In the genomic region with DNA sequence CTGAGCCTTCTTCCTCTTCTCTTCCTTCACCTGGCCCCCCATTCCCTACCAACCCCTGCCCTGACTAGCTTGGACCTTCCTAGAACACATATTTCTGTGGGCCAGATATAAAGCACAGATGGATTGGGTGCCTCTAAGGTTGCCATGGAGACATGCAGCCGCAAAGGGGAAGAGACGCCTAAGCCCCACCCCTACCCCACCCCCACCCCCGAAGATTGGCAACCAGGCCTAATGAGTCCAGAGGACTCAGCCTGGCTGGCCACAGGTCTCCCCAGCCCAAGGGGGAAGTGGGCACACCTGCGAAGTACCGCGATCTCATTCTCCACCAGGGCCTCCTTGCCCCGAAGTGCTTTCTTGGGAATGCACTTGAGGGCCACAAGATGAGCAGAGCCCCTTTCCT, we compare ENCODE assay signal across 15 mouse cellular contexts. TPM values are rescaled to one million over a fixed set of nuclear protein-coding genes. Genes with fewer than 3 reads are reported as not detected.
A peak's percentile ranks its signal among the peaks of the same experiment; 100 is the strongest.
DNase-seq lines count a peak whose midpoint lies in the region; ATAC-seq and TF ChIP-seq lines count a peak whose summit lies in the region.
"Had no signal": no experiment of that assay in that cellular context is flagged by ENCODE, and none has a peak within 500 bp of the region (broad histone marks: within the 10 kb centered on the region; RNA-seq: fewer than 3 reads in every experiment).

No protein-coding gene starts in this region.

- 57% methylated on average over 7 of the region's 7 CpGs for WGBS in limb, embryonic 12.5 days
- WGBS in limb, embryonic 10.5 days = 43% methylated on average over 7 of the region's 7 CpGs
- 38% methylated on average over 7 of the region's 7 CpGs for WGBS in forebrain, embryonic 16.5 days
- 56% methylated on average over 5 of the region's 7 CpGs for WGBS in stomach, postnatal 0 days

- H3K27me3 ChIP-seq in limb, embryonic 12.5 days = peaks cover 28% of the 10 kb centered on the region
- H3K27me3 ChIP-seq in limb, embryonic 10.5 days (ENCODE audit: low read depth, poor library complexity, severe bottlenecking) = peaks cover 77% of the 10 kb centered on the region
- no peaks in the 10 kb centered on the region; the same call in 1 of the 2 replicates for H3K27me3 ChIP-seq in forebrain, embryonic 16.5 days (replicated peaks; ENCODE audit: control insufficient read depth, insufficient read depth, low read length)
- H3K27me3 ChIP-seq in stomach, postnatal 0 days (ENCODE audit: control insufficient read depth, insufficient read depth, low read length) = no peaks in the 10 kb centered on the region

- 0 out of 2 replicates have a peak, but pooled peaks cover 4% of the 10 kb centered on the region for H3K4me1 ChIP-seq in limb, embryonic 12.5 days (replicated peaks)
- peaks cover 15% of the 10 kb centered on the region for H3K4me1 ChIP-seq in limb, embryonic 10.5 days
- peaks cover 10% of the 10 kb centered on the region for H3K4me1 ChIP-seq in forebrain, embryonic 16.5 days (replicated peaks; ENCODE audit: control insufficient read depth, insufficient read depth, low read length)
- H3K4me1 ChIP-seq in stomach, postnatal 0 days (replicated peaks; ENCODE audit: control insufficient read depth, insufficient read depth) = no peaks in the 10 kb centered on the region

- TF ChIP-seq CTCF in stomach, postnatal 0 days (IDR thresholded peaks at IDR 0.05; ENCODE audit: low read depth) = no peak

- TF ChIP-seq EP300 in stomach, postnatal 0 days (optimal IDR thresholded peaks at IDR 0.05) = no peak

- H3K27ac ChIP-seq in limb, embryonic 12.5 days = no peak overlapping the region
- H3K27ac ChIP-seq in limb, embryonic 10.5 days = no peak overlapping the region
- H3K27ac ChIP-seq in forebrain, embryonic 16.5 days (ENCODE audit: low read length) = no peak overlapping the region
- no peak overlapping the region for H3K27ac ChIP-seq in stomach, postnatal 0 days (replicated peaks)

- no peak for ATAC-seq in limb, embryonic 12.5 days (ENCODE audit: insufficient number of reproducible peaks, insufficient read depth, low FRiP score, low TSS enrichment, low read depth)
- ATAC-seq in forebrain, embryonic 16.5 days = no peak
- ATAC-seq in megakaryocyte, adult 5-6 weeks (ENCODE audit: poor library complexity, severe bottlenecking) = peak; percentile 50
- ATAC-seq in stomach, postnatal 0 days (ENCODE audit: low FRiP score, low TSS enrichment) = no peak
- ATAC-seq: activated CD4-positive, CD25-positive, alpha-beta regulatory T cell, adult 4 months; CD4-positive, CD25-positive, alpha-beta regulatory T cell, adult 4 months had no signal

- H3K9ac ChIP-seq in limb, embryonic 12.5 days (replicated peaks) = no peak overlapping the region
- no peak overlapping the region for H3K9ac ChIP-seq in forebrain, embryonic 16.5 days (replicated peaks; ENCODE audit: low read depth, low read length)
- H3K9ac ChIP-seq in stomach, postnatal 0 days (ENCODE audit: low read length) = no peak overlapping the region

- no peaks in the 10 kb centered on the region for H3K36me3 ChIP-seq in limb, embryonic 12.5 days
- H3K36me3 ChIP-seq in limb, embryonic 10.5 days = no peaks in the 10 kb centered on the region
- no peaks in the 10 kb centered on the region for H3K36me3 ChIP-seq in forebrain, embryonic 16.5 days (ENCODE audit: control insufficient read depth, insufficient read depth)
- H3K36me3 ChIP-seq in stomach, postnatal 0 days (ENCODE audit: control insufficient read depth, insufficient read depth, low read length) = no peaks in the 10 kb centered on the region

- H3K4me3 ChIP-seq in limb, embryonic 12.5 days (replicated peaks) = no peak overlapping the region
- H3K4me3 ChIP-seq in limb, embryonic 10.5 days = no peak overlapping the region
- peak overlapping the region; percentile 56 for H3K4me3 ChIP-seq in forebrain, embryonic 16.5 days (replicated peaks; ENCODE audit: low read length)
- no peak overlapping the region for H3K4me3 ChIP-seq in stomach, postnatal 0 days (ENCODE audit: low read depth, low read length)
- H3K4me3 ChIP-seq: megakaryocyte, embryonic 14.5 days had no signal

- no peak for DNase-seq in limb, embryonic 10.5 days (ENCODE audit: low spot score)
- peak; percentile 11 for DNase-seq in stomach, postnatal 0 days (ENCODE audit: low spot score)
- DNase-seq in gastrocnemius, adult 8-10 months (ENCODE audit: low spot score in 2 of 2) = no peak
- DNase-seq in thymus, postnatal 0 days (ENCODE audit: low spot score) = no peak
- DNase-seq: adrenal gland, postnatal 36 days; kidney, adult 11 months; kidney, postnatal 25 days; lung, adult 18-20 months had no signal

- H3K4me2 ChIP-seq in limb, embryonic 12.5 days = 0 out of 2 replicates have a peak overlapping the region, but pooled peaks have one; percentile 71
- H3K4me2 ChIP-seq in forebrain, embryonic 16.5 days (ENCODE audit: low read length) = peak overlapping the region; percentile 67
- no peak overlapping the region for H3K4me2 ChIP-seq in stomach, postnatal 0 days (replicated peaks; ENCODE audit: low read depth)

- H3K9me3 ChIP-seq in limb, embryonic 12.5 days = no peaks in the 10 kb centered on the region
- no peaks in the 10 kb centered on the region for H3K9me3 ChIP-seq in limb, embryonic 10.5 days (replicated peaks)
- no peaks in the 10 kb centered on the region for H3K9me3 ChIP-seq in forebrain, embryonic 16.5 days (ENCODE audit: control insufficient read depth, low read length)
- no peaks in the 10 kb centered on the region for H3K9me3 ChIP-seq in stomach, postnatal 0 days (ENCODE audit: control insufficient read depth, low read length)

RNA-seq across cellular contexts. Expression of gene Pnck, which starts 1.5 kb away (rescaled TPM):
- polyA plus RNA-seq in limb, embryonic 12.5 days (2016; fragmentation: Nextera tagmentation; extraction: Ambion mirVana) = 18.0 and 19.3 TPM in 2 replicates
- 3.7 and 7.7 TPM in 2 replicates for polyA plus RNA-seq in limb, embryonic 10.5 days (2016; fragmentation: Nextera tagmentation; extraction: Ambion mirVana)
- 105 and 143 TPM in 2 replicates for polyA plus RNA-seq in forebrain, embryonic 16.5 days (2015; fragmentation: Nextera tagmentation; extraction: Ambion mirVana)
- total RNA-seq in megakaryocyte, adult 5-6 weeks (2015) = 0.59 TPM in 1 of 2 replicates, not detected in the other
- not detected in 2 replicates for total RNA-seq in megakaryocyte, adult 5-6 weeks (2017)
- 19.3 and 24.5 TPM in 2 replicates for polyA plus RNA-seq in stomach, postnatal 0 days (2015; fragmentation: Nextera tagmentation; extraction: Ambion mirVana)
- 10 to 100 TPM in 2 of 4 experiments, 1 to 10 TPM in 2; 7.8 to 10.8 (median 10.2) TPM for total RNA-seq in gastrocnemius, adult 8-10 months (2022)
- polyA plus RNA-seq in thymus, postnatal 0 days (2015; fragmentation: Nextera tagmentation; extraction: Ambion mirVana) = 5.4 and 6.4 TPM in 2 replicates

RNA-seq across cellular contexts. Expression of gene Slc6a8, which starts 14.6 kb away (rescaled TPM):
- polyA plus RNA-seq in limb, embryonic 12.5 days (2016; fragmentation: Nextera tagmentation; extraction: Ambion mirVana) = 7.3 and 7.6 TPM in 2 replicates
- polyA plus RNA-seq in limb, embryonic 10.5 days (2016; fragmentation: Nextera tagmentation; extraction: Ambion mirVana) = 4.4 and 6.1 TPM in 2 replicates
- 6.4 and 7.5 TPM in 2 replicates for polyA plus RNA-seq in forebrain, embryonic 16.5 days (2015; fragmentation: Nextera tagmentation; extraction: Ambion mirVana)
- total RNA-seq in megakaryocyte, adult 5-6 weeks (2015) = not detected in 2 replicates
- total RNA-seq in megakaryocyte, adult 5-6 weeks (2017) = 1.1 TPM in 1 of 2 replicates, not detected in the other
- polyA plus RNA-seq in stomach, postnatal 0 days (2015; fragmentation: Nextera tagmentation; extraction: Ambion mirVana) = 7.5 and 9.2 TPM in 2 replicates
- 100 to 1,000 TPM in 3 of 4 experiments, 10 to 100 TPM in 1; 95.0 to 131 (median 122) TPM for total RNA-seq in gastrocnemius, adult 8-10 months (2022)
- polyA plus RNA-seq in thymus, postnatal 0 days (2015; fragmentation: Nextera tagmentation; extraction: Ambion mirVana) = 5.1 TPM in 2 replicates

RNA-seq across cellular contexts. Expression of gene Dusp9, which starts 19.2 kb away (rescaled TPM):
- polyA plus RNA-seq in limb, embryonic 12.5 days (2016; fragmentation: Nextera tagmentation; extraction: Ambion mirVana) = 45.7 and 51.6 TPM in 2 replicates
- 113 and 153 TPM in 2 replicates for polyA plus RNA-seq in limb, embryonic 10.5 days (2016; fragmentation: Nextera tagmentation; extraction: Ambion mirVana)
- 0.26 and 0.37 TPM in 2 replicates for polyA plus RNA-seq in forebrain, embryonic 16.5 days (2015; fragmentation: Nextera tagmentation; extraction: Ambion mirVana)
- total RNA-seq in megakaryocyte, adult 5-6 weeks (2015) = 0.11 and 0.13 TPM in 2 replicates
- 0.16 TPM in 1 of 2 replicates, not detected in the other for total RNA-seq in megakaryocyte, adult 5-6 weeks (2017)
- polyA plus RNA-seq in stomach, postnatal 0 days (2015; fragmentation: Nextera tagmentation; extraction: Ambion mirVana) = 8.2 and 8.9 TPM in 2 replicates
- not detected for total RNA-seq in gastrocnemius, adult 8-10 months (2022)
- 0.35 and 0.46 TPM in 2 replicates for polyA plus RNA-seq in thymus, postnatal 0 days (2015; fragmentation: Nextera tagmentation; extraction: Ambion mirVana)
- total RNA-seq: heart, postnatal 25 days had no signal

RNA-seq across cellular contexts. Expression of gene Bcap31, which starts 57.6 kb away (rescaled TPM):
- polyA plus RNA-seq in limb, embryonic 12.5 days (2016; fragmentation: Nextera tagmentation; extraction: Ambion mirVana) = 154 and 167 TPM in 2 replicates
- polyA plus RNA-seq in limb, embryonic 10.5 days (2016; fragmentation: Nextera tagmentation; extraction: Ambion mirVana) = 159 and 174 TPM in 2 replicates
- 109 and 111 TPM in 2 replicates for polyA plus RNA-seq in forebrain, embryonic 16.5 days (2015; fragmentation: Nextera tagmentation; extraction: Ambion mirVana)
- 211 and 214 TPM in 2 replicates for total RNA-seq in megakaryocyte, adult 5-6 weeks (2015)
- total RNA-seq in megakaryocyte, adult 5-6 weeks (2017) = 157 and 173 TPM in 2 replicates
- 270 and 283 TPM in 2 replicates for polyA plus RNA-seq in stomach, postnatal 0 days (2015; fragmentation: Nextera tagmentation; extraction: Ambion mirVana)
- 10 to 100 TPM; 51.3 to 65.3 (median 61.4) TPM for total RNA-seq in gastrocnemius, adult 8-10 months (2022)
- polyA plus RNA-seq in thymus, postnatal 0 days (2015; fragmentation: Nextera tagmentation; extraction: Ambion mirVana) = 292 and 314 TPM in 2 replicates

RNA-seq across cellular contexts. Expression of gene Abcd1, which starts 58.0 kb away (rescaled TPM):
- 12.5 and 13.2 TPM in 2 replicates for polyA plus RNA-seq in limb, embryonic 12.5 days (2016; fragmentation: Nextera tagmentation; extraction: Ambion mirVana)
- polyA plus RNA-seq in limb, embryonic 10.5 days (2016; fragmentation: Nextera tagmentation; extraction: Ambion mirVana) = 9.2 and 12.7 TPM in 2 replicates
- 11.3 and 12.3 TPM in 2 replicates for polyA plus RNA-seq in forebrain, embryonic 16.5 days (2015; fragmentation: Nextera tagmentation; extraction: Ambion mirVana)
- total RNA-seq in megakaryocyte, adult 5-6 weeks (2015) = 80.0 and 82.4 TPM in 2 replicates
- total RNA-seq in megakaryocyte, adult 5-6 weeks (2017) = 32.7 and 35.7 TPM in 2 replicates
- 9.3 and 9.4 TPM in 2 replicates for polyA plus RNA-seq in stomach, postnatal 0 days (2015; fragmentation: Nextera tagmentation; extraction: Ambion mirVana)
- 10 to 100 TPM; 16.6 to 20.5 (median 19.7) TPM for total RNA-seq in gastrocnemius, adult 8-10 months (2022)
- polyA plus RNA-seq in thymus, postnatal 0 days (2015; fragmentation: Nextera tagmentation; extraction: Ambion mirVana) = 29.4 and 34.3 TPM in 2 replicates
